9 mouse cellular contexts compared by ENCODE assay signal in the genomic region with DNA sequence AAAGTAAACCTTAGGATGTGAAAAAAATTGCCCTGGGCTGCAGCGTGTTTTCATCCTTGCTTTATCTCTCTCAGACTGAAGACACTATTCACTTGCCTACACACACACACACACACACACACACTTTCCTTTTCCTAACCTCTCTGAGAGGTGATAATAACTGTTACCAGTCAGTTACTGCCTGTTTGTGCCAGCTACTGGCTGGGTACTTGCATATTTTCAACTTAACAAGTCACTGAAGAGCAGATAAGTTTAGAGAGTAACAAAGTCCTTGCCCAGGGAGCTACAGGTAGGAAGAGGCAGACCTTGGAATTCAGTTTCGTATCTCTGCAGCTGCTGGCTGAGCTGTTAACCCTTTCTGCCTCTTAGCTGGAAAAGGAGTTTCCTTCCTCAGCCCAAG. TPM values are rescaled to one million over a fixed set of nuclear protein-coding genes. Genes with fewer than 3 reads are reported as not detected.
DNase-seq lines count a peak whose midpoint lies in the region; ATAC-seq lines count a peak whose summit lies in the region.
"Had no signal": no experiment of that assay in that cellular context is flagged by ENCODE, and none has a peak within 500 bp of the region (broad histone marks: within the 10 kb centered on the region; RNA-seq: fewer than 3 reads in every experiment).

No protein-coding gene starts in this region.

- no peaks in the 10 kb centered on the region for H3K36me3 ChIP-seq in heart, embryonic 15.5 days
- H3K36me3 ChIP-seq in midbrain, embryonic 16.5 days (ENCODE audit: control insufficient read depth, insufficient read depth, low read length) = no peaks in the 10 kb centered on the region

- H3K4me3 ChIP-seq in heart, embryonic 15.5 days = peak overlapping the region; percentile 27
- H3K4me3 ChIP-seq in midbrain, embryonic 16.5 days (ENCODE audit: low read depth, low read length) = no peak overlapping the region
- H3K4me3 ChIP-seq: limb, embryonic 10.5 days had no signal

- peak overlapping the region; percentile 94 for H3K27ac ChIP-seq in heart, embryonic 15.5 days
- H3K27ac ChIP-seq in midbrain, embryonic 16.5 days (ENCODE audit: low read length) = no peak overlapping the region
- H3K27ac ChIP-seq: limb, embryonic 10.5 days had no signal

- 5% methylated on average over 2 of the region's 2 CpGs for WGBS in heart, embryonic 15.5 days
- 42% methylated on average over 2 of the region's 2 CpGs for WGBS in midbrain, embryonic 16.5 days

- no peaks in the 10 kb centered on the region for H3K9me3 ChIP-seq in heart, embryonic 15.5 days (replicated peaks)
- no peaks in the 10 kb centered on the region for H3K9me3 ChIP-seq in midbrain, embryonic 16.5 days (replicated peaks; ENCODE audit: control insufficient read depth, low read length, poor library complexity, severe bottlenecking)
- H3K9me3 ChIP-seq: limb, embryonic 10.5 days had no signal

- peak; percentile 27 for DNase-seq in kidney, postnatal 14 days
- no peak for DNase-seq in kidney, postnatal 4 days
- peak; percentile 28 for DNase-seq in NIH3T3 (ENCODE audit: low read depth)
- no peak for DNase-seq in adrenal gland, adult (ENCODE audit: inconsistent age in 2 of 2, low spot score in 1 of 2)
- no peak for DNase-seq in cerebellum, adult 18-20 months
- DNase-seq: thymus, postnatal 36 days had no signal

- no peak for ATAC-seq in heart, embryonic 15.5 days (replicated peaks; ENCODE audit: insufficient number of reproducible peaks, insufficient read depth, low FRiP score, low read depth)
- no peak for ATAC-seq in midbrain, embryonic 16.5 days

- peak overlapping the region; percentile 67 for H3K4me2 ChIP-seq in heart, embryonic 15.5 days
- H3K4me2 ChIP-seq in midbrain, embryonic 16.5 days (ENCODE audit: low read length) = peak overlapping the region; percentile 0

- H3K9ac ChIP-seq in heart, embryonic 15.5 days = peak overlapping the region; percentile 34
- H3K9ac ChIP-seq in midbrain, embryonic 16.5 days (ENCODE audit: low read depth, low read length) = no peak overlapping the region

- H3K4me1 ChIP-seq in heart, embryonic 15.5 days (replicated peaks) = peaks cover 50% of the 10 kb centered on the region
- H3K4me1 ChIP-seq in midbrain, embryonic 16.5 days (ENCODE audit: control insufficient read depth, insufficient read depth, low read length) = peaks cover 31% of the 10 kb centered on the region

- H3K27me3 ChIP-seq in heart, embryonic 15.5 days = no peaks in the 10 kb centered on the region
- H3K27me3 ChIP-seq in midbrain, embryonic 16.5 days (ENCODE audit: control insufficient read depth, insufficient read depth, low read depth, low read length) = no peaks in the 10 kb centered on the region

RNA-seq across cellular contexts. Expression of a gene that starts 2.7 kb away (rescaled TPM):
- 75.4 and 82.9 TPM in 2 replicates for polyA plus RNA-seq in heart, embryonic 15.5 days (2015; fragmentation: Nextera tagmentation; extraction: Ambion mirVana)
- 139 and 148 TPM in 2 replicates for polyA plus RNA-seq in midbrain, embryonic 16.5 days (2015; fragmentation: Nextera tagmentation; extraction: Ambion mirVana)

Comparison
In these comparisons a context has a peak if more than half of its experiments do, and no peak if none do; other contexts are left out.
1. DNase-seq: peak in kidney, postnatal 14 days (single experiment) and NIH3T3 (single experiment); none in kidney, postnatal 4 days (0 of 2), adrenal gland, adult (0 of 2) and cerebellum, adult 18-20 months (0 of 2).